Mouse (Mus musculus): ENCODE measurements around the gene Reln.

The Reln gene

DNA sequence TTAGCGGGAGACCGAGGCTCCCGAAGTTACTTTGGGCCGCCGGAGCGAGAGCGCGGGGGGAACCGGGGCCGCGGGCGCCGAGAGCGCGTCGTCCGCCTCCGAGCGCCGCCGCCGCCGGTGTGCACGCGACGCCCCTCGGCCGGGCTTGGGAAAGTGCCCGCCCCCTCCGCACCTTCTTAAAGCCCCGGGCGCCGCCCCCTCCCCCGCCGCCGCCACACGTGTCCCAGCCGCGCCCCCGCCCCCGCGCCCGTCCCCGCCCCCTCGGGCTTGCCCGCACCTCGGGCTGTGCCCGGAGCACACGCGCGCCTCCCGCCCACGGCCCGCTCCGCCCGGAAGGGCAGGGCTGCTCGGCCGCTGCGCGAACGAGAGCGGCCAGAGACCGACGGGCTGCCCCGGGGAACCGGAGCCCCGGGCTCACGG lies at the start of gene Reln:
TSS of gene Reln (minus strand) at position 147 of the 420 bp plus-strand sequence.
- no peak for DNase-seq (ENCODE audit: low spot score)

GRCm38 (mm10) chr5:22388502-22388901 lies 44.0 kb upstream of the Reln start:
- no peak for DNase-seq (ENCODE audit: low spot score)

GRCm38 (mm10) chr5:22360510-22360909 lies 16.0 kb upstream of the Reln start:
- no peak for DNase-seq (ENCODE audit: low spot score)

DNA sequence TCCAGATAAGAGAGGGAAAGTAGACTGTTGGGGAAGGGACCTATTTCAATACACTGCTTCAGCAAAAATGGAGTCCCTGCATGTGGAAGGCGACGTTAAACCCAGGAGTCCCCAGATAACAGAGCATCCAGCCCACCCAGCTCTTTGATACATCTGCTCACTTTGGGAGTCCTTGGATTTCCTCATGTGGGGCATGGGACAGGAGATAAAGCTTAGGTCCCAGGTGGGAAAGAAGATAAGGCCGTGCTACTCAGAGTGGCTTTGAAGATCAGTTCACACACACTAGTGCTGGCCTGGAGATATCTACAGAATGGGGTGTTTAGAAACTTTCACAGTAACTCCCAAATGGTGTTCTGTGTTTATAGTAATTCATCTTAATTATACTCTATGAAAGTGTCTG lies 3.9 kb upstream of the Reln start:
- DNase-seq (ENCODE audit: low spot score), result no peak

- no peak for DNase-seq (ENCODE audit: low spot score)
Measured at GRCm38 (mm10) chr5:22347732-22348131, 3.2 kb upstream of the Reln start.

DNA sequence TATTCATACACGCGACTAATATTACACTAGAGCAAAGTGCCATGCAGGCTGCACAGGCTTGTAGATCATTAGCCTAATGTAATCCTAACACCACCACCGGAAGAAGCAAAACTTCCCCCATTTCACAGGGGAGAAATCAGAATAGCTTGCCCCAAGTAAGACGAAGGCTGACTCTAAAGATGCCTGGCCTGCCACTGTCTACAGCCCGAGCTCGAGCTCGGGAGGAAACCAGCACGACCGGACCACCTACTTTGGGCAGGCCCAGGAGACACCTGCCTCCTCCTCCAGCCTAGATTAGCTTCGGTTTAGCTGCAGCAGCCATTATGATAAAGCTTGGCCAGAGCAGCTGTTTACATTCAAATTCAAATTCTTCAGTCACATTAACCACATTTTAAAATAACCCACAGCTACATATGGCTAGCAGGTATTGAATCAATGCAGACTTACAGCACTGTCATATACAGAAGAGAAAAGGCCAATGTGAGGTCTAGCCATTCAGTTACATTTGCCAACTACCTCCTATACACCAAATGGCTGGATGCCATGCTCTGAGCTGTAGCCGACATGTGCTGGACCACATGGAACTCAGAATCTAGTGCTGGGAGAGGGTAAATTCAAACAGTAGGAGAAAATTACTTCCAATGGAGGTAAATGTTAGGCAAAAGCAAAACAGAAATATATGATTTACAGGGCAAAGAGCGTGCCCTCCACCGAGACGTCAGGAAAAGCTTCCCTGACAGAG lies 1.6 kb upstream of the Reln start:
- no peak for DNase-seq (ENCODE audit: low spot score)

DNA sequence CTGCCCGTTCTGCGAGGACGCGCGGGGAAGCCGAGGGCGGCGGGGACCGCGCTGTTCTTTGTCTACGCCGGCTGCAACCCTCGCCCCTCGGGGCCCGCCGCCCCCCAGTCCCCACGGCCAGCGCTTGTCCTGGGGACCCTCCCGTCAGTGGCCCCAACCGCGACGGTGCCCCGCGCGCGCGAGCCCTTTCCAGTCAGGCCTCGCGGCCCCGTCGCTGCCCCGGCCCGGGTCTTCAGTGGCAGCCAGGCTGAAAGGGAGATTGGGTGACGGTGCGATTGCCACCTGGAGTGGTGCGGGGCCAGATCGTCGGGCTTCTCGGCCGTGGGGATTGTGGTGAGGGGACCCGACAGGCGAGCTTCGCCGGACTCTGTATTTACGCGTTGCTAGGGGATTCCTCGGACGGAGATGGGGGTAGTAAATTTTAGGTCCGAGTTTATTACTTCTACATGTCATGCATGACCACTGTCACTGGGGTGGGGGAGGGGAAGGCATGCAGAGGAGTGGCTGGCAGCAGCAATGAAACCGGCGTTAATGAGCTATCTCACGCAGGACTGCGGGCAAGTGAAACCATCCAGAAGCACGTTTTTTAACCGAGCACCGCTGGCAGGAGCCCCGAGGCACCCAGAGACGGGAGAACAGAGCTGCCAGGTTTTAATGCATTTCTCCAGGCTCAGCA lies 612 bp upstream of the Reln start:
- no peak for DNase-seq (ENCODE audit: low spot score)

- DNase-seq (ENCODE audit: low spot score), result peak; percentile 9
Measured at GRCm38 (mm10) chr5:22343843-22344555, 503 bp downstream of the Reln start.

GRCm38 (mm10) chr5:22343536-22343842 lies 1.0 kb downstream of the Reln start:
- DNase-seq (ENCODE audit: low spot score), result no peak

GRCm38 (mm10) chr5:22342461-22342860 lies 2.0 kb downstream of the Reln start:
- no peak for DNase-seq (ENCODE audit: low spot score)

DNA sequence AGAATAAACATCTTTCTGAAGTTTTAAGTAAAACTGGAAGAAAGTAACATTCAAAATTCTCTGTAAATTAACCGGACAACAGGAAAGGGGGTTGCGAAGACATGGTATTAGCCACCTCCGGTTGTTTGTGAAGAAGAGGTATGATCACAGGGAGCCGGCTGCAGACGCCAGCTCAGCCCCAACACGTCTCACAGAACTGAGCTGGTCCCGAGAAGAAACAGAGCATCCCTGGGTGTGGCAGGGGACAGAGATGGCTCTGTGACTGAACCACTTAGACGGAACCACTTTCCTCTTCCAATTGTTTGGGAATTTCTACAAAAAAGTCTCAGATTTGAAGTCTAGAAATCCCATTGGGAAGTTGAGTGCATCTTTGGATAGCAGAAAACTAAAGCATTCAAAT lies 3.5 kb downstream of the Reln start:
- DNase-seq (ENCODE audit: low spot score), result no peak

DNA sequence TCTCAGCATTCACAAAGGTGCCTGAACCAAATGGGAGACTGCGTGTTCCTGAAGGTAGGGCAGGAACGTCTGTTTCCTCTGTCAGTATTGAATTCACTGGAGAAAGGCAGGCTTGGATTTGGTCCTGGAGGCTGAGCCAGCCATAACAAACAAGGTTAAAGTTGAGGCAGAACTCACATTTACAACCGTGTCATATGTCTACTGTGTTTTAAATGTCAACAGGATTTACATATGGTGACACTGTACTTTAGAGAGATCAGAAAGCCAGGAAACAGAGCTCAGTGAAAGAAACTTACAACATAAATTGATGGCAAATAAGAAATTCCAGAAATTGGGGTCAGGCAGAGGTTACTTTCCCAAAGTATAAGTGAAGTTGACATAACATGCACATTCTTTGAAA lies 9.1 kb downstream of the Reln start:
- no peak for DNase-seq (ENCODE audit: low spot score)

DNA sequence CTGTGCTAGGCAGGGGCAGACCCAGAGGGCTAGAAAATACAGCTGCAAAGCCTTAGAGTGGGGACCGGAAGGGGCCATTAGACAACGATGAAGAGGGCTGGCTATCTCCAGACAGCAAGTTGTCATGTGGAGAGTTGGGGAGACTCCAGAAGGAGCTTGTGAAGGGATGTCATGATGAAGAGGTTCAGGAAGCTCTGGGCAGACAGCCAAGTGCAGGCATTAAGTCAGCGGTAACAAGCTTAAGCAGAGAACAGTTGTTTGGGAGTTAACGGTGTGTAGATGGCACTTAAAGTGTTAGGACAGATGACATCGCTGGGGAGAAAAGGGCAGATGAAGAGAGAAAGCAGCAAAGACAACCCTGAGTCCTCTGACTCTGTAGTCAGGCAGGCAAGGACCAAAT lies 13.7 kb downstream of the Reln start:
- DNase-seq (ENCODE audit: low spot score), result no peak

DNA sequence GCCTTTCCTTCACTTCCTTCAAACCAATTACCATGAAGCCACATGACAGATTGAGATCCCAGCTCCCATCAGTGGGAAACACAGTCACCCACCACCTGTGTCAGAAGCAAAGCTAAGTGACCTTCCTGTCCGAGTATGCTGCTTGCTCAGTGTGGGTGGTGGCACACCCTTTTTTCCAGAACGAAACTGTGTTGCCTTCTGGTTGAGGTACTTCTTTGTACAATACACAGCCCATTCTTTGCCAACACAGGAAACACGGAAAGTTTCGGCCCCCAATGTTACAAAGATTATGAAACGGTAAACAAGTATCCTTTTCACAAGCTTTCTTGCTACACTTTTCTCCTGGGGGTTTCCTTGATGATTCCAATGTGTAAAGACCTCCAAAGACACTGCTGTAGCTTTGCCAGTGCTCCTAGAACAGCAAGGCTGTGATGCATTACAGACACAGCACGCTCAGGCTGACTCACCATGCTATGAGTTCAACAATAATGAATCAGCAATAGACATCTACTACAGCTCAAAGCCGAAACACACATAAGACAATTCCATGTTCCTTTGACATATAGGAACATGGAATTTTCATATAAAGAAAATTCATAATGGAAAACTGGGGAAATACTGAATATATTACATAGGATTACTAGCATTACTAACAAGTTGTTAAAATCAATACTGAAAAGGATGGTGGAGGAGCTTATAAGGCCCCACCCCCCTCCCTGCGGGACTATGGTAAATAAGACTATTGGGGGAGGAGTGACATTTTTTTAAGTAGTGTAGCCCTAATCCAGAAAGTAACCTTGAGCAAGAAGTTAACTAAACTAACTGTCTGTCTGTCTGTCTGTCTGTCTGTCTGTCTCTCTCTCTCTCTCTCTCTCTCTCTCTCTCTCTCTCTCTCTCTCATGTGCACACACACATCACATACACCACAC lies 15.8 kb downstream of the Reln start:
- DNase-seq (ENCODE audit: low spot score), result no peak

DNA sequence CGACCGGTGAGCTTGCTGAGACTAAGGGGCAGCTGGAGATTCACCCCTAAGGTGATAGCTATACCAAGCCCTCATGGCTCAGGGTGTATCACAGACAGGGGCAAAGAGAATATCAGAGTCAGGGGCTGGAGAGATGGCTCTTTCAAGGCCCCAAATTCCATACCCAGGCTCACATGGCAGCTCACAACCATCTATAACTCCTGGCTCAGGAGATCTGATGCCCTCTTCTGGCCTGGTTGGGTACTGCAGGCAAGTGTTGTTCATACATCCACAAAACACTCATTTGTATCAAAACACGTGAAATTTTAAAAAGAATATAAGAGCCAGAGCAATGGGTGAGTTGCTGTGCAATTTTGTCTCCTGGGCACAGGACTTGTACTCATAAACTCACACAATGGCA lies 17.3 kb downstream of the Reln start:
- DNase-seq (ENCODE audit: low spot score), result no peak

DNA sequence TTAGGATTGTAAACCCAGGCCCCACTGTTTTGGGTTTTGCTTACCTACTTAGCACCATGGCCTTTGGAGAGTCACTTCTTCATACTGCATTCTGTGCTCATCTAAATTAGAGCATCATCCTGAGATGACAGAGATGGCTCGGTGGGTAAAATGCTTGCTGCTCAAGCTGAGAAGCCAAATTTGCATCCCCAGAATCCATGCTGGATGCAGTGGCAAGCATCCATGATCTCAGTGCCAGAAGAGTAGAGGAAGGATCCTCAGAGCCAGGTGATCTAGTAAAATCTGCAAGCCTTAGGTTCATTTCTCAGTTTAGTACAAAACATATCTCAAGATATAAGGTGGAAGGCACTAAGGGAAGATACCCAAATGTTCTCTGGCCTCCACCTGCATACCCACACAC lies 20.7 kb downstream of the Reln start:
- DNase-seq (ENCODE audit: low spot score), result no peak

DNA sequence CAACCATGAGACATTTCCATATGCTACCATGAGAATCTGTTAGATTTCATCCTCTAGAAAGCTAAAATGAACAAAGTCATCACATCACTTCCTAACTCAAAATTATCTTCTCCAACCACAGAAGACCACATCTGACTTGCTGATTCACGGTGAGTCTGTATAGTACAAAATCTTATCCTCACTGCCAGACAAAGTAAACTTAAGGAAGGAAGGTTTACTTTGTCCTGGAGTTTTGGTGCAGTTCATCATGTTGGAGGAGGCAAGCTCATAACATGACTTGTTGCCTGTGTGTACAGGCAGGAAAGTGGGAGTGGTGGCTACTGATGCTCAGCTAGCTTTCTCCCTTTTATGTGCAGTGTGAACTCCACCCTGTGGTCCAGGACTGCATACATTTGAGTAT lies 26.7 kb downstream of the Reln start:
- DNase-seq (ENCODE audit: low spot score), result no peak

DNA sequence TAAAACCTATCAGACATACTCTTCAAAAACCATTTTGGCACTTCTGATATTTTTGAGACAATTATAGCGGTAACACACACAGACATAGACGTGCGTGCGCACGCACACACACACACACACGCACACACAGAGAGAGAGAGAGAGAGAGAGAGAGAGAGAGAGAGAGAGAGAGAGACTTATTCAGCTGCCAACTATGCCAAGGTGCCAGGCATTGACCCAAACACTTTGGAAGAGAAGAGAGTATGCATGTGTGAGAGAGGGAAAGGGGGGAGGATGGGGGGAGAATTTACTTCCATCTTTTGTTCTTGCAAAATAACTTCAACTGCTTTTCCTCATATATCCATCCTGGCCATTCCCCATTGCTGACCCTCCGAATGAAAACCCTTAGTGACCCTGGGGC lies 28.0 kb downstream of the Reln start:
- no peak for DNase-seq (ENCODE audit: low spot score)

GRCm38 (mm10) chr5:22315990-22316389 lies 28.5 kb downstream of the Reln start:
- DNase-seq (ENCODE audit: low spot score), result no peak

GRCm38 (mm10) chr5:22312995-22313394 lies 31.5 kb downstream of the Reln start:
- no peak for DNase-seq (ENCODE audit: low spot score)

DNA sequence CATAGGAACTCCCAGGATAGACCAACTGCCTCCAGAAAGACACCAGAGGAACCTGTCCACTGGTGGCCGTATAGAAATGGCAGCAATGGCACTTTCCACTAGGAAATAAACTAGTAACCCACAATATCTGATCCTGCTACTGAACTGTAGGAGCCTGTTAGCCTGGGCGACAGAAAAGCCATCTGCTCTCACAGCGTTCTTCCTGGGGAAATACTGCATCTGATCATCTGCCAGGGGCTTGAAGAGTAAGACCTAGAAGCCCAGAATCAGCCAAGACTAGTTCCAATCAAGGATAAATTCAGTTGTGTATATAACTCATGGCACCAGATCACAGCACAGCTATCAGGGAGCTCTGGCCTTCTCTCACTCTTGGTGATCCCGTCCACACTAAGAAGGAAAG lies 33.5 kb downstream of the Reln start:
- no peak for DNase-seq (ENCODE audit: low spot score)

GRCm38 (mm10) chr5:22309001-22309400 lies 35.5 kb downstream of the Reln start:
- no peak for DNase-seq (ENCODE audit: low spot score)

All from ovary, postnatal 14 days (tissue).